Mouse (Mus musculus): ENCODE measurements around the gene Gcfc2.

DNA sequence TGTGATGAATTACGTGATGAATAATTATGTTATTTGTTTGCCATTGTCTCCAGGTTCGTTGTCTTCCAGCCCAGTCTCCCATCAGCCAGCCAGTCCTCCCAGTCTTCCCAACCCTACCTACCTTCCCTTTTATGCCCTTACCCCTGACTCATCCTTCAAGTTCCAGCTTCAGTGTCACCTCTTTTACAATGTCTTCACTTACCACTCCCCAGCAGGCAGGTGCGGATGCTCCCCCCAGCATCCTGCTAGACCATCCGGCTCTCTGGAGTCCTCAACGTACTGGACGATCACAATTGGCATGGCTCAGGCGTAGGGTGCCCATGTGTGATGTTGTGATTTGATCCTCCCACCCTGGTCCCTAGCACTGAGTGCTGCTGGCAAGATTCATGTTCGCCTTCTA is 62.7 kb downstream of the Gcfc2 start:
- TF ChIP-seq FLI1 (IDR thresholded peaks at IDR 0.05; ENCODE audit: low read length) (no peak), GATA1 (IDR thresholded peaks at IDR 0.05; ENCODE audit: borderline replicate concordance, low read length) (no peak)

Measured in megakaryocyte, embryonic 14.5 days (primary cell).